Mouse (Mus musculus): Measurements from ENCODE around the gene Trmt10c. TPM values are rescaled to one million over a fixed set of nuclear protein-coding genes. Genes with fewer than 3 reads are reported as not detected.
"Not testable (repeated sequence)": the region's sequence is repeated elsewhere in the genome, so short reads cannot be mapped to it uniquely, and the experiment has no call there.

Trmt10c gene
- total RNA-seq (2021) = 10 to 100 TPM; 17.4 to 17.8 TPM
- long read RNA-seq, experiment 1, transcript Trmt10c-201 (2 exons, 3,002 nt) = major isoform, 36 of 37 reads
- long read RNA-seq, experiment 1, partial matches to known transcripts = 0 of 37 reads
- long read RNA-seq, experiment 1, other reads (novel, unspliced or antisense) = 1 of 37 reads
- long read RNA-seq, experiment 2, transcript Trmt10c-201 (2 exons, 3,002 nt) = major isoform, 66 of 66 reads
- long read RNA-seq, experiment 2, partial matches to known transcripts = 0 of 66 reads
- long read RNA-seq, experiment 2, other reads (novel, unspliced or antisense) = 0 of 66 reads

- peak; percentile 85 to 86 for DNase-seq (ENCODE audit: low spot score in 2 of 2)
Measured at GRCm38 (mm10) chr16:56037138-56038010, at the start of gene Trmt10c. Trmt10c (minus strand) TSS chr16:56037819.

- no peak for DNase-seq (ENCODE audit: low spot score in 2 of 2)
Measured at GRCm38 (mm10) chr16:56086336-56086735, 48.7 kb upstream of the Trmt10c start.

- DNase-seq (ENCODE audit: low spot score in 2 of 2) = no peak
Measured at GRCm38 (mm10) chr16:56081691-56082090, 44.1 kb upstream of the Trmt10c start.

- DNase-seq (ENCODE audit: low spot score in 2 of 2) = no peak
Measured at GRCm38 (mm10) chr16:56079419-56079818, 41.8 kb upstream of the Trmt10c start.

GRCm38 (mm10) chr16:56076121-56076869 is 38.7 kb upstream of the Trmt10c start:
- DNase-seq (ENCODE audit: low spot score in 2 of 2) = no peak

GRCm38 (mm10) chr16:56075222-56076111 is 37.8 kb upstream of the Trmt10c start:
- DNase-seq (ENCODE audit: low spot score in 2 of 2) = peak; percentile 53 to 75

- DNase-seq (ENCODE audit: low spot score in 2 of 2) = no peak
Measured at GRCm38 (mm10) chr16:56074565-56074964, 36.9 kb upstream of the Trmt10c start.

- DNase-seq (ENCODE audit: low spot score in 2 of 2) = no peak
Measured at GRCm38 (mm10) chr16:56074122-56074521, 36.5 kb upstream of the Trmt10c start.

- not testable (repeated sequence) for DNase-seq (ENCODE audit: low spot score in 2 of 2)
Measured at GRCm38 (mm10) chr16:56073150-56073549, 35.5 kb upstream of the Trmt10c start.

- DNase-seq (ENCODE audit: low spot score in 2 of 2) = no peak
Measured at GRCm38 (mm10) chr16:56072533-56072932, 34.9 kb upstream of the Trmt10c start.

GRCm38 (mm10) chr16:56071317-56072232 is 34.0 kb upstream of the Trmt10c start:
- DNase-seq (ENCODE audit: low spot score in 2 of 2) = no peak

GRCm38 (mm10) chr16:56068523-56069070 is 31.0 kb upstream of the Trmt10c start:
- DNase-seq (ENCODE audit: low spot score in 2 of 2) = no peak

GRCm38 (mm10) chr16:56066113-56066512 is 28.5 kb upstream of the Trmt10c start:
- no peak for DNase-seq (ENCODE audit: low spot score in 2 of 2)

GRCm38 (mm10) chr16:56064334-56064990 is 26.8 kb upstream of the Trmt10c start:
- DNase-seq (ENCODE audit: low spot score in 2 of 2) = peak in 1 of 2 experiments; percentile 25

GRCm38 (mm10) chr16:56062981-56063380 is 25.4 kb upstream of the Trmt10c start:
- no peak for DNase-seq (ENCODE audit: low spot score in 2 of 2)

- DNase-seq (ENCODE audit: low spot score in 2 of 2) = no peak
Measured at GRCm38 (mm10) chr16:56061995-56062594, 24.5 kb upstream of the Trmt10c start.

GRCm38 (mm10) chr16:56058151-56058550 is 20.5 kb upstream of the Trmt10c start:
- DNase-seq (ENCODE audit: low spot score in 2 of 2) = no peak

GRCm38 (mm10) chr16:56056944-56057590 is 19.4 kb upstream of the Trmt10c start:
- no peak for DNase-seq (ENCODE audit: low spot score in 2 of 2)

All from adrenal gland, postnatal 4 days (tissue).